Mouse (Mus musculus): Measurements from ENCODE around the gene Hspbap1.

Hspbap1 gene

DNA sequence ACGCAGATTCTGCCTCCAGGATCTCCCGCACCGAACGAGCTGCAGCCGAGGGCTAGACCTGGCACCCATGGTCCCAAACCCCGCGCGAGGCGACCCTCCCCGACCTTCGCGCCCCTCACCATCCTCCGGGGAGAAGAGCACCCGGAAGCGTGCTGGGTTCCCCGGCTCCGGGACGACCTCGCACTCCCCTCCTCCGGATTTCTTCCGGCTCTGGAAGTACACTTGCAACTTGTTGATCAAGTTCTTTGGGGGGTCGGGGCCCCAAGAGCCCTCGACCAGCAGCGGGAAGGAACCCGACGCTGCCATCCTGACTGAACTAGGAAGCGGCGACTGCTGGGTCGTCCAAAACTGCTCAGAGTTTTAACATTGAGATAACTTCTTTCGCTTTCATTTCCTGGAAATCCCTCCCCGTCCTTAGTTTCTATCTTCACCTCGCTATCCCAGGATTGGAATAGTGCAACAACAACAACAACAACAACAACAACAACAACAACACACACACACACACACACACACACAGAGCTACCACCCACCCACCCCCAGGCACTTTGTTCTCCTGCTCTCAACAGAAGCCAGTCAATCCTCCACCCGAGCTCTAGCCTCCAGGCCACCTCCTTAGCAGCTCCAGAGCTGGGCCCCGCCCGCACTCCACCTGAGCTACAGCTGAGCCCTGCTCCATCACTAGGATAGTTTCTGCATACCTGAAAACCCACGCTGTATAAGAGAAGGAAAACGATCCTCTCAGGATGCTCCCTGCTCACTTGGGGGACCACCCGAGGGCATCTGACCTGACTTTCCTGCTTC, 101.1 kb downstream of the Hspbap1 start, which contains the start of gene Parp14:
Gene Parp14, minus strand, starts transcription at position 497 of the 804 bp plus-strand sequence.
- DNase-seq (ENCODE audit: extremely low read depth, insufficient read length, low spot score), result peak; percentile 73

GRCm38 (mm10) chr16:35871898-35872297, 101.7 kb downstream of the Hspbap1 start:
- DNase-seq (ENCODE audit: extremely low read depth, insufficient read length, low spot score), result no peak

DNA sequence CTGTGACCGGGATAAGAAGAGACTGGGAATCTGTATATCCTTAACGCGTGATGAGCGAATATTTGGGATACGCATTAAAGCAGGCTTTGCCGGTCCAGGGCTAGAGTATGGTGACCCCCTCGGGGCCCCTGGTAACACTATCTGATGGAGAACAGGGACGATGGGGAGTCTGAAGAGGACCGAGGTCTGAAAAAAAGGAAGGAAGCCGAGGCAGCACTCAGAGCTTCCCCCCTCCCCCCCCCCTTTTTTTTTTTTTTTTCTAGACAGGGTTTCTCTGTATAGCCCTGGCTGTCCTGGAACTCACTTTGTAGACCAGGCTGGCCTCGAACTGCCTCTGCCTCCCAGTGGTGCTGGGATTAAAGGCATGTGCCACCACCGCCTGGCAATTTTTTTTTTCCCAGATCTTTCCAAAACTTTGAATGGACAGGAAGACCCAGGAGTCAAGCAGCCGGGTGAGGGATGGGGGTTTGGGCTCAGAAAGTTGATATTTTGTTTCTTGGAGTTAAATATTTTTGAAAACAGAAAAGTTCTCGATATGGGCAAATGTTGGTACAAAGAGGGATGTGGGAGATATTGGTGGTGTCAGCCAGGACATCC, 102.3 kb downstream of the Hspbap1 start:
- DNase-seq (ENCODE audit: extremely low read depth, insufficient read length, low spot score), result no peak

DNA sequence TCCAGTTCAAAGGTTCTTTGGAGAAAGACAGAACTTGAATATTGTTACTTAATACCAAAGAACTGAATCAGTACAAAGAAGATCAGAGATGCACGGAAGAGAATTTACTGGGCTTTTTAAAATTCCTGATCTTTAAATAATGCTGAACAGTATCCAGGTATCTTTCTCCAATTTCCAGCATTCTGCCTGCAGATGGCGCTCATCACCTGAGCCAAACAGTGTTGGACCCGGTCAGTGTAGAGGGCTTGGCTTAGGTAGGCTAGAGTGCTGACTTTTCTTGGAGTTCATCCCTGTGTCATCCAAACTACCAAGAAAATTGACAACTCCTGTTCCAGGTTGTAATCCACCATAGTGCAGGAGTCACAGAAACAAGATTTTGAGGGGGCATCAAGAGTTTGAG, 104.2 kb downstream of the Hspbap1 start:
- no peak for DNase-seq (ENCODE audit: extremely low read depth, insufficient read length, low spot score)

Data from 3134 (cell line).